Mouse (Mus musculus): ENCODE data around the gene Myo9a. TPM values are rescaled to one million over a fixed set of nuclear protein-coding genes. Genes with fewer than 3 reads are reported as not detected.

Myo9a gene
- polyA plus RNA-seq, 1 experiment from 2014 or later, result 38.7 TPM

- no peak for DNase-seq (ENCODE audit: low read depth, low spot score)
- ChIA-PET POLR2A (interaction anchor here (0.8 kb wide), 1 partner anchor 10 kb away, joined by 3 read pairs; no protein-coding TSS in a partner anchor), CTCF (no interaction called here)
- TF ChIP-seq CTCF (IDR thresholded peaks at IDR 0.05), result no peak
- no peaks in the 10 kb centered on the region for H3K27me3 ChIP-seq
- no peak for ATAC-seq
- in situ Hi-C loops (cut with MboI; ENCODE audit: low pct_unique_long_range_greater_than_20kb), result no loop called here
Measured at GRCm38 (mm10) chr9:59947271-59947670, 196.6 kb downstream of the Myo9a start.

- in situ Hi-C loops (cut with MboI; ENCODE audit: low pct_unique_long_range_greater_than_20kb), result no loop called here
- DNase-seq (ENCODE audit: low read depth, low spot score) (no peak), ATAC-seq (no peak)
- CTCF ChIA-PET, result no interaction called here
- POLR2A ChIA-PET, result no interaction called here
- no peak for TF ChIP-seq CTCF (IDR thresholded peaks at IDR 0.05)
- no peaks in the 10 kb centered on the region for H3K27me3 ChIP-seq
Measured at GRCm38 (mm10) chr9:59948226-59948625, 197.5 kb downstream of the Myo9a start.

- POLR2A ChIA-PET, result no interaction called here
- CTCF ChIA-PET, result interaction anchor here (1.5 kb wide), 1 partner anchor 20 kb away, joined by 4 read pairs; no protein-coding TSS in a partner anchor
- DNase-seq (ENCODE audit: low read depth, low spot score), result no peak
- in situ Hi-C loops (cut with MboI; ENCODE audit: low pct_unique_long_range_greater_than_20kb), result no loop called here
- ATAC-seq, result no peak
- no peaks in the 10 kb centered on the region for H3K27me3 ChIP-seq
- no peak for TF ChIP-seq CTCF (IDR thresholded peaks at IDR 0.05)
Measured at GRCm38 (mm10) chr9:59948691-59949250, 198.1 kb downstream of the Myo9a start.

- no peaks in the 10 kb centered on the region for H3K27me3 ChIP-seq
- ChIA-PET CTCF (interaction anchor here (1.4 to 1.5 kb wide), 2 partner anchors 10 to 20 kb away, joined by 4 read pairs; no protein-coding TSS in a partner anchor), POLR2A (no interaction called here)
- in situ Hi-C loops (cut with MboI; ENCODE audit: low pct_unique_long_range_greater_than_20kb), result no loop called here
- no peak for TF ChIP-seq CTCF (IDR thresholded peaks at IDR 0.05)
- DNase-seq (ENCODE audit: low read depth, low spot score) (no peak), ATAC-seq (no peak)
Measured at GRCm38 (mm10) chr9:59949511-59949910, 198.8 kb downstream of the Myo9a start.

GRCm38 (mm10) chr9:59949981-59950380 is 199.3 kb downstream of the Myo9a start:
- TF ChIP-seq CTCF (IDR thresholded peaks at IDR 0.05), result no peak
- in situ Hi-C loops (cut with MboI; ENCODE audit: low pct_unique_long_range_greater_than_20kb), result no loop called here
- CTCF ChIA-PET, result interaction anchor here (1.4 to 1.5 kb wide), 2 partner anchors 9 to 19 kb away, joined by 4 read pairs; no protein-coding TSS in a partner anchor
- ATAC-seq (no peak), DNase-seq (ENCODE audit: low read depth, low spot score) (no peak)
- H3K27me3 ChIP-seq, result no peaks in the 10 kb centered on the region
- POLR2A ChIA-PET, result no interaction called here

- CTCF ChIA-PET, result interaction anchor here (0.8 kb wide), 1 partner anchor 92 kb away, joined by 3 read pairs; no protein-coding TSS in a partner anchor
Measured at GRCm38 (mm10) chr9:59951001-59951750, 200.5 kb downstream of the Myo9a start.

GRCm38 (mm10) chr9:59951943-59952342 is 201.2 kb downstream of the Myo9a start:
- in situ Hi-C loops (cut with MboI; ENCODE audit: low pct_unique_long_range_greater_than_20kb), result no loop called here
- H3K27me3 ChIP-seq, result no peaks in the 10 kb centered on the region
- no peak for DNase-seq (ENCODE audit: low read depth, low spot score)
- ChIA-PET POLR2A (no interaction called here), CTCF (no interaction called here)
- ATAC-seq, result no peak
- TF ChIP-seq CTCF (IDR thresholded peaks at IDR 0.05), result no peak

More at GRCm38 (mm10) chr9:59951001-59951750, 200.5 kb downstream of the Myo9a start:
- no peak for DNase-seq (ENCODE audit: low read depth, low spot score)
- in situ Hi-C loops (cut with MboI; ENCODE audit: low pct_unique_long_range_greater_than_20kb), result no loop called here
- no peak for ATAC-seq
- TF ChIP-seq CTCF (IDR thresholded peaks at IDR 0.05), result no peak
- H3K27me3 ChIP-seq, result no peaks in the 10 kb centered on the region
- POLR2A ChIA-PET, result no interaction called here

GRCm38 (mm10) chr9:59952515-59953070 is 201.9 kb downstream of the Myo9a start:
- TF ChIP-seq CTCF (IDR thresholded peaks at IDR 0.05), result no peak
- ATAC-seq (no peak), DNase-seq (ENCODE audit: low read depth, low spot score) (no peak)
- ChIA-PET POLR2A (no interaction called here), CTCF (no interaction called here)
- H3K27me3 ChIP-seq, result no peaks in the 10 kb centered on the region
- in situ Hi-C loops (cut with MboI; ENCODE audit: low pct_unique_long_range_greater_than_20kb), result no loop called here

- H3K27me3 ChIP-seq, result no peaks in the 10 kb centered on the region
- no peak for ATAC-seq
- CTCF ChIA-PET, result interaction anchor here (1.2 kb wide), 1 partner anchor 13 kb away, joined by 4 read pairs; no protein-coding TSS in a partner anchor
- POLR2A ChIA-PET, result no interaction called here
- DNase-seq (ENCODE audit: low read depth, low spot score), result no peak
- no peak for TF ChIP-seq CTCF (IDR thresholded peaks at IDR 0.05)
- in situ Hi-C loops (cut with MboI; ENCODE audit: low pct_unique_long_range_greater_than_20kb), result no loop called here
Measured at GRCm38 (mm10) chr9:59953556-59953955, 202.9 kb downstream of the Myo9a start.

GRCm38 (mm10) chr9:59955199-59955598 is 204.5 kb downstream of the Myo9a start:
- ChIA-PET CTCF (interaction anchor here (1.6 kb wide), 1 partner anchor 14 kb away, joined by 5 read pairs; no protein-coding TSS in a partner anchor), POLR2A (no interaction called here)
- DNase-seq (ENCODE audit: low read depth, low spot score) (no peak), ATAC-seq (no peak)
- no peak for TF ChIP-seq CTCF (IDR thresholded peaks at IDR 0.05)
- H3K27me3 ChIP-seq, result no peaks in the 10 kb centered on the region
- in situ Hi-C loops (cut with MboI; ENCODE audit: low pct_unique_long_range_greater_than_20kb), result loop anchor here (5.0 kb wide), 1 partner anchor 233 kb away; no protein-coding TSS in a partner anchor

- ChIA-PET POLR2A (no interaction called here), CTCF (interaction anchor here (1.6 kb wide), 1 partner anchor 14 kb away, joined by 5 read pairs; no protein-coding TSS in a partner anchor)
- no peak for TF ChIP-seq CTCF (IDR thresholded peaks at IDR 0.05)
- ATAC-seq (no peak), DNase-seq (ENCODE audit: low read depth, low spot score) (no peak)
- in situ Hi-C loops (cut with MboI; ENCODE audit: low pct_unique_long_range_greater_than_20kb), result loop anchor here (5.0 kb wide), 1 partner anchor 233 kb away; no protein-coding TSS in a partner anchor
- no peaks in the 10 kb centered on the region for H3K27me3 ChIP-seq
Measured at GRCm38 (mm10) chr9:59955692-59956091, 205.0 kb downstream of the Myo9a start.

All from Patski (cell line).